Comparison of ENCODE assay signal across 15 mouse cellular contexts in genomic region chr8:104383296-104383695, GRCm38 (mm10). TPM values are rescaled to one million over a fixed set of nuclear protein-coding genes. Genes with fewer than 3 reads are reported as not detected.
DNase-seq lines count a peak whose midpoint lies in the region; ATAC-seq and TF ChIP-seq lines count a peak whose summit lies in the region.
"Had no signal": no experiment of that assay in that cellular context is flagged by ENCODE, and none has a peak within 500 bp of the region (broad histone marks: within the 10 kb centered on the region; RNA-seq: fewer than 3 reads in every experiment).

No protein-coding gene starts in this region.

- H3K27ac ChIP-seq in spleen, adult 2 months (ENCODE audit: insufficient read depth, low read length): peak overlapping the region; percentile 60; the same call in 1 of the 2 replicates
- no peak overlapping the region for H3K27ac ChIP-seq in forebrain, embryonic 13.5 days
- H3K27ac ChIP-seq: forebrain, embryonic 15.5 days; limb, embryonic 13.5 days had no signal

- no peak for TF ChIP-seq CTCF in spleen, adult 2 months (IDR thresholded peaks at IDR 0.05; ENCODE audit: extremely low read depth, insufficient read depth, insufficient read length, insufficient replicate concordance)

- no peaks in the 10 kb centered on the region for H3K27me3 ChIP-seq in spleen, adult 2 months (ENCODE audit: control insufficient read depth, insufficient read depth, low read length)
- H3K27me3 ChIP-seq in forebrain, embryonic 13.5 days: no peaks in the 10 kb centered on the region
- H3K27me3 ChIP-seq: forebrain, embryonic 15.5 days; heart, embryonic 12.5 days; limb, embryonic 13.5 days had no signal

- 50% methylated on average over 2 of the region's 2 CpGs for WGBS in spleen, adult 2 months
- 80% methylated on average over 2 of the region's 2 CpGs for WGBS in forebrain, embryonic 13.5 days

- H3K9ac ChIP-seq in forebrain, embryonic 13.5 days: no peak overlapping the region
- H3K9ac ChIP-seq: forebrain, embryonic 15.5 days; heart, embryonic 12.5 days; limb, embryonic 13.5 days had no signal

- no peaks in the 10 kb centered on the region for H3K9me3 ChIP-seq in forebrain, embryonic 13.5 days (replicated peaks)
- H3K9me3 ChIP-seq: forebrain, embryonic 15.5 days; heart, embryonic 12.5 days; limb, embryonic 13.5 days had no signal

- peak; percentile 38 for DNase-seq in adrenal gland, postnatal 10 days
- DNase-seq in adrenal gland, adult 8-10 months: no peak
- DNase-seq in kidney, adult 18-20 months: peak; percentile 18
- no peak for DNase-seq in kidney, adult 11 months
- no peak for DNase-seq in spleen, adult 2 months (ENCODE audit: low read depth in 1 of 2, low spot score in 2 of 2)
- DNase-seq in spleen, postnatal 36 days (ENCODE audit: low spot score in 2 of 2): no peak
- no peak for DNase-seq in neural tube, embryonic 10.5 days (ENCODE audit: extremely low spot score, low spot score)
- DNase-seq: cerebellum, adult 18-20 months; gastrocnemius, postnatal 36 days; right cerebral cortex, postnatal 25 days had no signal

- no peak overlapping the region for H3K4me3 ChIP-seq in spleen, adult 2 months (ENCODE audit: extremely low read depth, insufficient read depth, insufficient read length)
- H3K4me3 ChIP-seq in forebrain, embryonic 13.5 days: no peak overlapping the region
- H3K4me3 ChIP-seq: forebrain, embryonic 15.5 days; heart, embryonic 12.5 days; limb, embryonic 13.5 days had no signal

- no peak for ATAC-seq in forebrain, embryonic 13.5 days
- ATAC-seq: forebrain, embryonic 15.5 days had no signal

- no peak overlapping the region for H3K4me2 ChIP-seq in forebrain, embryonic 13.5 days
- H3K4me2 ChIP-seq: forebrain, embryonic 15.5 days; heart, embryonic 12.5 days; limb, embryonic 13.5 days; midbrain, embryonic 11.5 days had no signal

- H3K4me1 ChIP-seq in spleen, adult 2 months (ENCODE audit: control insufficient read depth, insufficient read depth, insufficient read length): no peaks in the 10 kb centered on the region; the same call in 1 of the 2 replicates
- peaks cover 35% of the 10 kb centered on the region for H3K4me1 ChIP-seq in forebrain, embryonic 13.5 days

- no peaks in the 10 kb centered on the region for H3K36me3 ChIP-seq in spleen, adult 2 months (ENCODE audit: control insufficient read depth, insufficient read depth, low read length)
- H3K36me3 ChIP-seq in forebrain, embryonic 13.5 days (ENCODE audit: poor library complexity, severe bottlenecking): no peaks in the 10 kb centered on the region
- H3K36me3 ChIP-seq: forebrain, embryonic 15.5 days; heart, embryonic 12.5 days; limb, embryonic 13.5 days had no signal

- no peak for TF ChIP-seq POLR2A in spleen, adult 2 months (IDR thresholded peaks at IDR 0.05; ENCODE audit: low read depth, low read length)

RNA-seq across cellular contexts. Expression of gene Cmtm4, which starts 12.3 kb away (rescaled TPM):
- 10 to 100 TPM; 35.4 to 37.8 TPM for total RNA-seq in adrenal gland, postnatal 10 days (2021)
- total RNA-seq in adrenal gland, adult 8-10 months (2022): 10 to 100 TPM; 41.3 to 57.6 (median 54.9) TPM
- polyA plus RNA-seq in spleen, adult 2 months (2012; rRNA removed): 4.8 and 5.6 TPM in 2 replicates
- polyA plus RNA-seq in forebrain, embryonic 13.5 days (2015; fragmentation: Nextera tagmentation; extraction: Ambion mirVana): 2.6 TPM in 2 replicates

RNA-seq across cellular contexts. Expression of gene Cmtm3, which starts 44.1 kb away (rescaled TPM):
- total RNA-seq in adrenal gland, postnatal 10 days (2021): 10 to 100 TPM; 64.5 to 68.2 TPM
- total RNA-seq in adrenal gland, adult 8-10 months (2022): 100 to 1,000 TPM in 2 of 4 experiments, 10 to 100 TPM in 2; 54.3 to 135 (median 96.8) TPM
- 96.3 and 106 TPM in 2 replicates for polyA plus RNA-seq in spleen, adult 2 months (2012; rRNA removed)
- polyA plus RNA-seq in forebrain, embryonic 13.5 days (2015; fragmentation: Nextera tagmentation; extraction: Ambion mirVana): 31.6 and 36.1 TPM in 2 replicates

RNA-seq across cellular contexts. Expression of gene Dync1li2, which starts 59.6 kb away (rescaled TPM):
- total RNA-seq in adrenal gland, postnatal 10 days (2021): 100 to 1,000 TPM; 108 to 128 TPM
- 100 to 1,000 TPM; 115 to 200 (median 123) TPM for total RNA-seq in adrenal gland, adult 8-10 months (2022)
- 8.4 and 8.6 TPM in 2 replicates for polyA plus RNA-seq in spleen, adult 2 months (2012; rRNA removed)
- 108 and 109 TPM in 2 replicates for polyA plus RNA-seq in forebrain, embryonic 13.5 days (2015; fragmentation: Nextera tagmentation; extraction: Ambion mirVana)

Comparison
In these comparisons a context has a peak if more than half of its experiments do, and no peak if none do; other contexts are left out.
1. DNase-seq: peak in adrenal gland, postnatal 10 days (single experiment) and kidney, adult 18-20 months (single experiment); none in adrenal gland, adult 8-10 months (single experiment), kidney, adult 11 months (single experiment), spleen, adult 2 months (0 of 2), spleen, postnatal 36 days (0 of 2) and neural tube, embryonic 10.5 days (single experiment).